Mouse (Mus musculus) liver (tissue): Measurements from ENCODE around the gene Gpr137b.
"Not testable (repeated sequence)": the region's sequence is repeated elsewhere in the genome, so short reads cannot be mapped to it uniquely, and the experiment has no call there.

Experiments used
- DNase-seq: peaks from one replicate; pipeline ENCODE4 v3.0.0-alpha.2; 2020; ENCODE audit warnings: mixed read lengths

Gene Gpr137b

GRCm38 (mm10) chr13:13363536-13363935, 30.3 kb downstream of the Gpr137b start:
- not testable (repeated sequence) for DNase-seq

DNA sequence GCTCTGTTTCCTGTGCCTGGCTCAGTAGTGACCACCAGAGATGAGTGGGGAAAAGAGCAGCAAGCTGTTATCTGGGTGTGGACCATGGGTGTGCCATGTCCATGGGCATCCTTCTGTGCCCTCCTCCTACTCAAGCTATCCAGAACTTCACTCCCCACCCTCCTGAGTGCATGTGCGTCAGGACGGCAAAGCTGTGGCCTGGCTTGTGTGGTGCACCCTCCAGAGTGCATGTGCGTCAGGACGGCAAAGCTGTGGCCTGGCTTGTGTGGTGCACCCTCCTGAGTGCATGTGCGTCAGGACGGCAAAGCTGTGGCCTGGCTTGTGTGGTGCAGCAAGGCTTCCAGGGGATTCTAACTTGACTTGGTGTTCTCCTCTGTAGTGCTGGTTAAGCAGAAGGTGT, 31.6 kb downstream of the Gpr137b start:
- DNase-seq, result not testable (repeated sequence)

DNA sequence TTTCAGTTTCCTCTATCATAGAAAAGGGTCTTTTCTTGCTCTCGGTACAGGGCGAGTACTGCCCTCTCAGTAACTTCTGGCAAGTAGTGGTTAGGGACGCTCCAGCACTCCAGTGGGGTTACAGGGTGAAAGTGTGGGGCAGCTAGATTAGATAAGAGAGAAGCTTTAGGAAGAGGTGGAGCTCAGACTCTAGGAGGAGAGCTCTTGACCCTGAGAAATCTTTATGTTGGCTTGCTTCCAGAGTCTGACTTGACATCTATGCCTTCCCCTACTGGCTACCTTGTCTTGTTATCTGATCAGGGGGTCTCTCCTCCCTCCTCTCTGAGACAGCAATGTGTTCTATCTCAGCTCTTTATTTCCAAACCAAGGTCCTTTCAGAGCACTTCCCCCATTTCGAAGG, 33.8 kb downstream of the Gpr137b start:
- DNase-seq, result peak; percentile 24

GRCm38 (mm10) chr13:13358602-13359001, 35.2 kb downstream of the Gpr137b start:
- not testable (repeated sequence) for DNase-seq

- DNase-seq, result not testable (repeated sequence)
Measured at GRCm38 (mm10) chr13:13358097-13358496, 35.7 kb downstream of the Gpr137b start.

GRCm38 (mm10) chr13:13352113-13352512, 41.7 kb downstream of the Gpr137b start:
- not testable (repeated sequence) for DNase-seq

- not testable (repeated sequence) for DNase-seq
Measured at GRCm38 (mm10) chr13:13350681-13351080, 43.1 kb downstream of the Gpr137b start.

- peak; percentile 61 for DNase-seq
Measured at GRCm38 (mm10) chr13:13349288-13349687, 44.5 kb downstream of the Gpr137b start.

GRCm38 (mm10) chr13:13347634-13348412, 46.0 kb downstream of the Gpr137b start:
- DNase-seq, result not testable (repeated sequence)

DNA sequence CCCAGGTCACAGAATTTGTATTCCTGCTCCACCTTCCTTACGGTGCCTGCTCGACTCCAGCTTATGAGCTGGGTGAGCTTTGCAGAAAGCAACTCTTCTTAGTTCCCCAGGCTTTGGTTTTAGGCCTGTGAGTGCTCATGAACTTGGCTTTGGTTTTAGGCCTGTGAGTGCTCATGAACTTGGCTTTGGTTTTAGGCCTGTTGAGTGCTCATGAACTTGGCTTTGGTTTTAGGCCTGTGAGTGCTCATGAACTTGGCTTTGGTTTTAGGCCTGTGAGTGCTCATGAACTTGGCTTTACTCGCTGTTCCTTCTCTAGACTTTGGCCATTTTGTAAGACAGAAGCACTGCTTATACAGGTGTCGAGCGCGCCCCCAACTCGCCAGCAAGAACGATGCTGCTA, 56.5 kb downstream of the Gpr137b start:
- not testable (repeated sequence) for DNase-seq

- DNase-seq, result peak; percentile 58
Measured at GRCm38 (mm10) chr13:13328876-13329275, 64.9 kb downstream of the Gpr137b start.
